Mouse (Mus musculus): ENCODE measurements around the gene Csnk2a1.

Csnk2a1 gene

GRCm38 (mm10) chr2:152324842-152325241 lies 98.2 kb downstream of the Csnk2a1 start:
- no peak for DNase-seq (ENCODE audit: low spot score in 2 of 2)

GRCm38 (mm10) chr2:152326157-152326556 lies 99.5 kb downstream of the Csnk2a1 start:
- DNase-seq (ENCODE audit: low spot score in 2 of 2) = no peak

GRCm38 (mm10) chr2:152326654-152327053 lies 100.0 kb downstream of the Csnk2a1 start:
- no peak for DNase-seq (ENCODE audit: low spot score in 2 of 2)

GRCm38 (mm10) chr2:152327980-152328379 lies 101.3 kb downstream of the Csnk2a1 start:
- DNase-seq (ENCODE audit: low spot score in 2 of 2) = no peak

GRCm38 (mm10) chr2:152330858-152331423 lies 104.3 kb downstream of the Csnk2a1 start:
- no peak for DNase-seq (ENCODE audit: low spot score in 2 of 2)
